Mouse (Mus musculus) heart, embryonic 16.5 days (tissue): ENCODE results near the gene Ak5. TPM values are rescaled to one million over a fixed set of nuclear protein-coding genes. Genes with fewer than 3 reads are reported as not detected.

Source experiments
- ATAC-seq: fragments of 200-750 bp; cut with Nextera tagmentation; replicated peaks from 2 replicates; pipeline ENCODE4 v1.8.0; 2017; ENCODE audit warnings: moderate number of reproducible peaks; ENCODE audit not compliant: insufficient read depth, low FRiP score; ENCODE audit errors: extremely low read depth
- H3K27ac ChIP-seq: fragments of 300-500 bp; sonication (generic); 2 replicates; pipeline ENCODE4 v1.5.1; 2014; ENCODE audit warnings: mild to moderate bottlenecking, low read length, control low read depth, moderate library complexity
- H3K27me3 ChIP-seq: fragments of 300-500 bp; sonication (generic); 2 replicates; pipeline ENCODE4 v1.6.1; 2014; ENCODE audit warnings: low read length, mixed read lengths; ENCODE audit not compliant: control insufficient read depth, insufficient read depth
- H3K36me3 ChIP-seq: fragments of 300-500 bp; sonication (generic); 2 replicates; pipeline ENCODE4 v1.6.1; 2014; ENCODE audit not compliant: control insufficient read depth, insufficient read depth
- H3K4me1 ChIP-seq: fragments of 300-500 bp; sonication (generic); 2 replicates; pipeline ENCODE4 v1.6.1; 2014; ENCODE audit warnings: low read length, mixed read lengths; ENCODE audit not compliant: control insufficient read depth, insufficient read depth
- H3K4me2 ChIP-seq: fragments of 300-500 bp; sonication (generic); 2 replicates; pipeline ENCODE4 v1.6.1; 2014; ENCODE audit warnings: low read depth, mild to moderate bottlenecking, control low read depth, low read length
- H3K4me3 ChIP-seq: fragments of 300-500 bp; sonication (generic); 2 replicates; pipeline ENCODE4 v1.5.1; 2014; ENCODE audit warnings: mild to moderate bottlenecking, control low read depth, low read length
- H3K9ac ChIP-seq: fragments of 300-500 bp; sonication (generic); 2 replicates; pipeline ENCODE4 v1.6.1; 2014; ENCODE audit warnings: low read length, control low read depth
- H3K9me3 ChIP-seq: fragments of 300-500 bp; sonication (generic); replicated peaks from 2 replicates; pipeline ENCODE4 v1.6.1; 2016; ENCODE audit warnings: low read length; ENCODE audit not compliant: control insufficient read depth
- WGBS: fragments of 180-500 bp; shearing (Covaris S2); extraction: QIAGEN DNeasy Blood & Tissue Kit; methylation state at CpG from one replicate; pipeline ENCODE4 v1.1.7; 2014; 5-methylcytosine and 5-hydroxymethylcytosine counted together
- polyA plus RNA-seq: library from polyadenylated mRNA; unstranded; fragments of >200 nt; fragmentation: Nextera tagmentation; extraction: Ambion mirVana; gene quantifications from 2 replicates; pipeline ENCODE4 v1.2.1, GENCODE M21; 2015

Gene Ak5
- polyA plus RNA-seq, 1 experiment from 2014 or later = 1.4 TPM

- Histone ChIP-seq H3K9ac (no peak overlapping the region), H3K27me3 (no peaks in the 10 kb centered on the region), H3K4me1 (0 out of 2 replicates have a peak, but pooled peaks cover 3% of the 10 kb centered on the region), H3K4me3 (no peak overlapping the region), H3K36me3 (0 out of 2 replicates have a peak, but pooled peaks cover 4% of the 10 kb centered on the region), H3K9me3 (no peaks in the 10 kb centered on the region), H3K27ac (no peak overlapping the region), H3K4me2 (no peak overlapping the region)
- WGBS = 87% methylated on average over 4 of the region's 4 CpGs
- ATAC-seq = no peak
Observed at GRCm38 (mm10) chr3:152442795-152443194, 225.4 kb downstream of the Ak5 start.

DNA sequence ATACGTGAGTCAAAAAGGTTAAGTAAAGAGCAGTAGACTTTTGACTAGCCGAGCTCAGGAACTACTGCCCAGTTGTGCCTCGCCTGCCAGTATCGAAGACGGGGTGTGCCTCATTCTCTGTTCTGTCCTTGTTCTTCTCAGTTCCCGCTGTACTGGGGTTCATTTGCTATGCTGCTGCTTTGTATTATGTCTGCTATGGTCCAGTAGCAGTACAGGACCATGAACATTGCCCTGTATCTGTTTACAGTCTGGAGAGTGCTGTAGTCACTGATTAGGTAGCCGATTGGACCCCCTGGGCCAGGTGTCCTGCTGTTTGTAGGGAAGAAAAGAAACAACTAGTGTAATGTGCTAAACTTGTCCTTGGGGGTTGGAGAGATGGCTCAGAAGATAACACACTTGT, 230.1 kb downstream of the Ak5 start:
- Histone ChIP-seq H3K9me3 (no peaks in the 10 kb centered on the region), H3K4me1 (0 out of 2 replicates have a peak, but pooled peaks cover 5% of the 10 kb centered on the region), H3K4me2 (no peak overlapping the region), H3K4me3 (no peak overlapping the region), H3K27ac (no peak overlapping the region), H3K27me3 (no peaks in the 10 kb centered on the region), H3K36me3 (peaks cover 5% of the 10 kb centered on the region), H3K9ac (no peak overlapping the region)
- 94% methylated on average over 7 of the region's 7 CpGs for WGBS
- no peak for ATAC-seq

GRCm38 (mm10) chr3:152435590-152435989, 232.6 kb downstream of the Ak5 start:
- ATAC-seq = no peak
- Histone ChIP-seq H3K4me2 (no peak overlapping the region), H3K4me3 (no peak overlapping the region), H3K36me3 (peaks cover 5% of the 10 kb centered on the region), H3K4me1 (0 out of 2 replicates have a peak, but pooled peaks cover 2% of the 10 kb centered on the region), H3K9me3 (no peaks in the 10 kb centered on the region), H3K9ac (no peak overlapping the region), H3K27ac (no peak overlapping the region), H3K27me3 (no peaks in the 10 kb centered on the region)

DNA sequence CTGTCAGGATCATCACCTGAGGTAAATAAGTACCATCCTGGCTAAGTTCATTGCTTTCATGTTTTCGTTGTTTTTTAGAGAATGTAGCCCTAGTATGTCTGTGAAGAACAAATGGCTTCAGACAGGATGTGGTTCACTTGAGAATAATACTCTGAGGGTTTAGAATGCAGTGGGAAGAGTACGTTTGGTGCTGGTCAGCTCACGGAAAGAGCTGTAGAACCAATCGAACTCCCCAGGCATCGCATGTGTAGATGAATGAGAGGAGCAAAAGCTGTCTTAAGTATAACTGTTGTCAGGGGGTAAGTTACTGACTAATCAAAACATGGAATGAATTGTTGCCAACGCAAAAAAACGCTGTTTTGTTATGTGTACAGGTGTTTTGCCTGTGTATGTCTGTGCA, 235.5 kb downstream of the Ak5 start:
- Histone ChIP-seq H3K4me1 (0 out of 2 replicates have a peak, but pooled peaks cover 2% of the 10 kb centered on the region), H3K9ac (no peak overlapping the region), H3K9me3 (no peaks in the 10 kb centered on the region), H3K4me2 (no peak overlapping the region), H3K27me3 (no peaks in the 10 kb centered on the region), H3K4me3 (no peak overlapping the region), H3K36me3 (peaks cover 15% of the 10 kb centered on the region), H3K27ac (no peak overlapping the region)
- 94% methylated on average over 7 of the region's 7 CpGs for WGBS
- no peak for ATAC-seq

- no peak overlapping the region for H3K9ac ChIP-seq
- H3K4me3 ChIP-seq = no peak overlapping the region
- H3K27ac ChIP-seq = no peak overlapping the region
- no peak overlapping the region for H3K4me2 ChIP-seq
- H3K4me1 ChIP-seq = 0 out of 2 replicates have a peak, but pooled peaks cover 2% of the 10 kb centered on the region
- H3K36me3 ChIP-seq = peaks cover 15% of the 10 kb centered on the region; the same call in 1 of the 2 replicates
- no peaks in the 10 kb centered on the region for H3K9me3 ChIP-seq
- 87% methylated on average over 8 of the region's 8 CpGs for WGBS
- no peak for ATAC-seq
- no peaks in the 10 kb centered on the region for H3K27me3 ChIP-seq
Observed at GRCm38 (mm10) chr3:152428925-152429324, 239.2 kb downstream of the Ak5 start.

Other genes with a start within 250 kb of the Ak5 start
- 34.5 and 40.3 TPM in 2 replicates for gene Pigk, start 45.7 kb upstream of the Ak5 start, polyA plus RNA-seq